Mouse (Mus musculus) embryonic facial prominence, embryonic 11.5 days (tissue): ENCODE measurements around the gene Hbq1a. TPM values are rescaled to one million over a fixed set of nuclear protein-coding genes. Genes with fewer than 3 reads are reported as not detected.

Experiments
- ATAC-seq: fragments of 200-750 bp; cut with Nextera tagmentation; replicated peaks from 2 replicates; pipeline ENCODE4 v1.8.0; 2017; ENCODE audit warnings: low read depth; ENCODE audit not compliant: insufficient number of reproducible peaks, low FRiP score, low TSS enrichment
- DNase-seq: peaks from one replicate; pipeline ENCODE4 v3.0.0-alpha.2; 2015; ENCODE audit warnings: low spot score
- H3K27ac ChIP-seq: fragments of 300-500 bp; sonication (generic); replicated peaks from 2 replicates; pipeline ENCODE4 v1.5.1; 2014; ENCODE audit warnings: mild to moderate bottlenecking, low read depth, low read length, control low read depth
- H3K27me3 ChIP-seq: fragments of 300-500 bp; sonication (generic); 2 replicates; pipeline ENCODE4 v1.6.1; 2014; ENCODE audit warnings: mild to moderate bottlenecking, low read length, moderate library complexity, mixed read lengths; ENCODE audit not compliant: control insufficient read depth, insufficient read depth
- H3K36me3 ChIP-seq: fragments of 300-500 bp; sonication (generic); replicated peaks from 2 replicates; pipeline ENCODE4 v1.6.1; 2014; ENCODE audit warnings: low read depth, mild to moderate bottlenecking, low read length, moderate library complexity, mixed read lengths; ENCODE audit not compliant: control insufficient read depth, insufficient read depth
- H3K4me1 ChIP-seq: fragments of 300-500 bp; sonication (generic); 2 replicates; pipeline ENCODE4 v1.6.1; 2014; ENCODE audit warnings: low read length, mixed read lengths; ENCODE audit not compliant: control insufficient read depth, insufficient read depth
- H3K4me2 ChIP-seq: fragments of 300-500 bp; sonication (generic); 2 replicates; pipeline ENCODE4 v1.6.1; 2014; ENCODE audit warnings: low read depth, mild to moderate bottlenecking, control low read depth, low read length, moderate library complexity
- H3K4me3 ChIP-seq: fragments of 300-500 bp; sonication (generic); 2 replicates; pipeline ENCODE4 v1.5.1; 2014; ENCODE audit warnings: low read depth, low read length, control low read depth
- H3K9ac ChIP-seq: fragments of 300-500 bp; sonication (generic); replicated peaks from 2 replicates; pipeline ENCODE4 v1.6.1; 2014; ENCODE audit warnings: mild to moderate bottlenecking, control low read depth, low read length
- H3K9me3 ChIP-seq: fragments of 300-500 bp; sonication (generic); replicated peaks from 2 replicates; pipeline ENCODE4 v1.6.1; 2016; ENCODE audit warnings: mild to moderate bottlenecking, low read length, inconsistent platforms, mixed read lengths; ENCODE audit not compliant: control insufficient read depth
- WGBS: fragments of 180-500 bp; shearing (Covaris S2); extraction: QIAGEN DNeasy Blood & Tissue Kit; methylation state at CpG from one replicate; pipeline ENCODE4 v1.1.7; 2014; 5-methylcytosine and 5-hydroxymethylcytosine counted together
- polyA plus RNA-seq: library from polyadenylated mRNA; unstranded; fragments of >200 nt; fragmentation: Nextera tagmentation; extraction: Ambion mirVana; gene quantifications from 2 replicates; pipeline ENCODE4 v1.2.1, GENCODE M21; 2014

Hbq1a gene
- polyA plus RNA-seq, 1 experiment from 2014 or later = 0.50 TPM

- H3K4me1 ChIP-seq = no peaks in the 10 kb centered on the region
- no peaks in the 10 kb centered on the region for H3K9me3 ChIP-seq
- H3K9ac ChIP-seq = no peak overlapping the region
- no peak overlapping the region for H3K27ac ChIP-seq
- no peaks in the 10 kb centered on the region for H3K27me3 ChIP-seq
- H3K4me3 ChIP-seq = no peak overlapping the region
- DNase-seq = no peak
- no peaks in the 10 kb centered on the region for H3K36me3 ChIP-seq
- no peak for ATAC-seq
- WGBS = 64% methylated on average over 11 of the region's 11 CpGs
- no peak overlapping the region for H3K4me2 ChIP-seq
Measured at GRCm38 (mm10) chr11:32320507-32321195, 20.8 kb downstream of the Hbq1a start.

GRCm38 (mm10) chr11:32321196-32321565 lies 21.3 kb downstream of the Hbq1a start:
- Histone ChIP-seq H3K27ac (no peak overlapping the region), H3K9ac (no peak overlapping the region), H3K36me3 (no peaks in the 10 kb centered on the region), H3K4me2 (no peak overlapping the region), H3K27me3 (no peaks in the 10 kb centered on the region), H3K4me3 (no peak overlapping the region), H3K9me3 (no peaks in the 10 kb centered on the region), H3K4me1 (no peaks in the 10 kb centered on the region)
- WGBS = 32% methylated on average over 8 of the region's 8 CpGs
- DNase-seq (peak; percentile 66), ATAC-seq (no peak)

GRCm38 (mm10) chr11:32324609-32325008 lies 24.7 kb downstream of the Hbq1a start:
- Histone ChIP-seq H3K4me1 (no peaks in the 10 kb centered on the region), H3K36me3 (no peaks in the 10 kb centered on the region), H3K9ac (no peak overlapping the region), H3K9me3 (no peaks in the 10 kb centered on the region), H3K27ac (no peak overlapping the region), H3K27me3 (no peaks in the 10 kb centered on the region), H3K4me2 (no peak overlapping the region), H3K4me3 (no peak overlapping the region)
- peak; percentile 93 for DNase-seq
- WGBS = 10% methylated on average over 15 of the region's 15 CpGs
- peak; percentile 95 for ATAC-seq

- Histone ChIP-seq H3K27ac (no peak overlapping the region), H3K4me3 (no peak overlapping the region), H3K9me3 (no peaks in the 10 kb centered on the region), H3K36me3 (no peaks in the 10 kb centered on the region), H3K4me2 (no peak overlapping the region), H3K4me1 (no peaks in the 10 kb centered on the region), H3K27me3 (no peaks in the 10 kb centered on the region), H3K9ac (no peak overlapping the region)
- DNase-seq (no peak), ATAC-seq (no peak)
- WGBS = 51% methylated on average over 6 of the region's 6 CpGs
Measured at GRCm38 (mm10) chr11:32331075-32331474, 31.2 kb downstream of the Hbq1a start.

- no peak for DNase-seq
- Histone ChIP-seq H3K9me3 (no peaks in the 10 kb centered on the region), H3K36me3 (no peaks in the 10 kb centered on the region), H3K27me3 (no peaks in the 10 kb centered on the region), H3K9ac (no peak overlapping the region), H3K27ac (no peak overlapping the region), H3K4me2 (no peak overlapping the region), H3K4me3 (no peak overlapping the region), H3K4me1 (no peaks in the 10 kb centered on the region)
- WGBS = 69% methylated on average over 5 of the region's 5 CpGs
- no peak for ATAC-seq
Measured at GRCm38 (mm10) chr11:32331861-32332260, 32.0 kb downstream of the Hbq1a start.

- H3K27me3 ChIP-seq = no peaks in the 10 kb centered on the region
- H3K9me3 ChIP-seq = no peaks in the 10 kb centered on the region
- H3K36me3 ChIP-seq = no peaks in the 10 kb centered on the region
- no peak overlapping the region for H3K27ac ChIP-seq
- ATAC-seq (no peak), DNase-seq (no peak)
- no peaks in the 10 kb centered on the region for H3K4me1 ChIP-seq
- H3K4me3 ChIP-seq = no peak overlapping the region
- H3K4me2 ChIP-seq = no peak overlapping the region
- 83% methylated on average over 2 of the region's 2 CpGs for WGBS
- no peak overlapping the region for H3K9ac ChIP-seq
Measured at GRCm38 (mm10) chr11:32333235-32333634, 33.4 kb downstream of the Hbq1a start.

- 82% methylated on average over 6 of the region's 6 CpGs for WGBS
- no peaks in the 10 kb centered on the region for H3K9me3 ChIP-seq
- H3K27ac ChIP-seq = no peak overlapping the region
- H3K4me2 ChIP-seq = no peak overlapping the region
- H3K4me1 ChIP-seq = no peaks in the 10 kb centered on the region
- H3K9ac ChIP-seq = no peak overlapping the region
- ATAC-seq (no peak), DNase-seq (no peak)
- H3K36me3 ChIP-seq = no peaks in the 10 kb centered on the region
- no peak overlapping the region for H3K4me3 ChIP-seq
- no peaks in the 10 kb centered on the region for H3K27me3 ChIP-seq
Measured at GRCm38 (mm10) chr11:32336435-32336907, 36.6 kb downstream of the Hbq1a start.

- H3K4me1 ChIP-seq = no peaks in the 10 kb centered on the region
- H3K4me2 ChIP-seq = no peak overlapping the region
- no peak overlapping the region for H3K27ac ChIP-seq
- 73% methylated on average over 2 of the region's 2 CpGs for WGBS
- H3K9ac ChIP-seq = no peak overlapping the region
- H3K27me3 ChIP-seq = no peaks in the 10 kb centered on the region
- DNase-seq (no peak), ATAC-seq (no peak)
- no peak overlapping the region for H3K4me3 ChIP-seq
- H3K9me3 ChIP-seq = no peaks in the 10 kb centered on the region
- H3K36me3 ChIP-seq = no peaks in the 10 kb centered on the region
Measured at GRCm38 (mm10) chr11:32339131-32339531, 39.3 kb downstream of the Hbq1a start.
